Mouse (Mus musculus): ENCODE measurements around the gene Sdccag8. TPM values are rescaled to one million over a fixed set of nuclear protein-coding genes. Genes with fewer than 3 reads are reported as not detected.

Sdccag8 gene
- 1 to 10 TPM; 4.7 to 5.8 TPM for total RNA-seq (2021)

GRCm38 (mm10) chr1:176814591-176815062 is at the start of gene Sdccag8:
TSS of gene Sdccag8 (plus strand) at chr1:176814660.
- DNase-seq = peak; percentile 88 to 90
- intact Hi-C loops (cut with DNase I) = loop anchor here (10.0 kb wide), 2 partner anchors 630 to 980 kb away; partner anchors contain the start of genes Adss and Zbtb18

- intact Hi-C loops (cut with DNase I) = no loop called here
- no peak for DNase-seq
Observed at GRCm38 (mm10) chr1:176774533-176774932, 39.9 kb upstream of the Sdccag8 start.

DNA sequence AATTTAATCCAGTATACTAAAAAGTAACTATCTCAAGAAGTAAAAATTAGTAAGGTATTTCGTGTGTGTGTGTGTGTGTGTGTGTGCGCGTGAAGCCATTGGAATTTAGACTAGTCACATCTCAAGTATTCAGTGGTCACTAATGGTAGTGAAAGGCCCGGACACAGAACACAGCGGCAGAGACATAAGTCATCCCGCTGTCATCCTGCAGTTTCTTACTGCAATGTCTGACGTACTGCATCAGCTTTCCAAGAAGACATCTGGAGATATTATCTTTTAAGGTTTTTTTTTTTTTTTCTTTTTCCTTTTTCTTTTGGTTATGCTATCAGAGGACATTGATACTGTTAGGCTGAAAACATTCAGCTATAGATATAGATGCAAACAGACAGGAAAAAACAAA is 25.1 kb upstream of the Sdccag8 start:
- intact Hi-C loops (cut with DNase I) = no loop called here
- DNase-seq = no peak

DNA sequence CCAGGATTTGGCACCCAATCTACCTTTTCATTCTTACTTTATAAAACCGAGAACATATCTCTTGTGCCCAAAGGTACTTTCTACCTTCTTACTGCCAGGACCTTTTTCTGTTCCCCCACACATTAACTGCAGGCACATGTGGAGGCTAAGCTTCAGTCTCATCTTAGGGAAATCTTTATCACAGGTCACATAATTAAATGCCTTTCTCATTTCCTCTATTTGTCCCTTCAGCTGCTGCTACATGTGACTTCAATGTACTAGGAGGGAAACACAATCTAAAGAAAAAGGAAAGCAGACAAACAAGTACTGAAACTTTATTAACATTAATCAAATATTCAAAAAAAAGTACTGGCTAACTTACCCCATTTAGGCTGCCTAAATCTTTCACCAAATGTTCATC is 22.3 kb upstream of the Sdccag8 start:
- intact Hi-C loops (cut with DNase I) = no loop called here
- no peak for DNase-seq

- intact Hi-C loops (cut with DNase I) = no loop called here
- no peak for DNase-seq
Observed at GRCm38 (mm10) chr1:176798673-176799072, 15.8 kb upstream of the Sdccag8 start.

DNA sequence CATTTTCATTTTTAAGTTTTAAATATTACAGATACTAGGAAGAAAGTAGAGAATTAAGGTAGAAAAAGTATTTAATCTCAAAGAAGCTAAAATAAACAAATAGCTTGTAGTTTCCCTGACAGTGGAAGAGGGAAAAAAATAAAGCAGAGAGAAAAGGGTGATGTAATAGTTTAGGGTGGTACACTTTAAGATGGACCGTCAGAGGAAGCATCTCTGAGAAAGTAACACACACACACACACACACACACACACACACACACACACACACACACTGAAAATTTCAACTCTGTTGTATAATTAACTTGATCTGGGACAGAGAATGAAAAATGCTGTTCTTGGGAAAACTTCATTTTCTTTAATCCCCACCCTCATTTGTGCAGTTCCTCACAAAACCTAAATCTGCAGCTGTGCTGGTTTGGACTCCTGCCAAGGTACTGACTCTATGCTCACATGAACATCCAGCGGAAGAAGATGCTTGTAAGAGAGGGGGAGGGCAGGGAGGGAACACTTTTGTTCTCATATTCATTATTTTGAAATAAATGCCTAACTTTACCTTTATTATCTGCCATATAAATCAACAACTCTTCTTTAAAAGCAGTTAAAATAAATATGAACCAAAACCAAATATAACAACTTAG is 13.6 kb upstream of the Sdccag8 start:
- intact Hi-C loops (cut with DNase I) = no loop called here
- DNase-seq = peak; percentile 54 to 62

DNA sequence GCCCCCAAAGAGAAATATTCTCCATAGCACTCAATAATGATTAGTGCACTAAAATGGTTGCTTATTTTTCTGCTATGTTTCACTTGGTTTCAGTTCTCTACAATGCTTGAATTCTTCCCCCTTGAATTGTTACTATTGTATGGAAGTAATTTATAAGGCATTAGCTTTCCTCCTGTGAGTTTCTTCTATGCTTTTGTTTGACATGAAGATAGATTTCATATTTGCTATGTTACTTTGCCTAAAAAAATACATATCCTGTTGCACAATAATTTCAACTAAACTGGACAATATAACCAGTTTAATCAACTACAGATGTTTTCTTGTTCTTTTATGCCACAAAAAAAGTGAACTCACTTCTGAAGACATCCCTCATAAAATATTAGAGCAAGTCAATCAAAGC is 4.3 kb upstream of the Sdccag8 start:
- no peak for DNase-seq
- intact Hi-C loops (cut with DNase I) = loop anchor here (10.0 kb wide), 2 partner anchors 635 to 985 kb away; partner anchors contain the start of genes Adss and Zbtb18

DNA sequence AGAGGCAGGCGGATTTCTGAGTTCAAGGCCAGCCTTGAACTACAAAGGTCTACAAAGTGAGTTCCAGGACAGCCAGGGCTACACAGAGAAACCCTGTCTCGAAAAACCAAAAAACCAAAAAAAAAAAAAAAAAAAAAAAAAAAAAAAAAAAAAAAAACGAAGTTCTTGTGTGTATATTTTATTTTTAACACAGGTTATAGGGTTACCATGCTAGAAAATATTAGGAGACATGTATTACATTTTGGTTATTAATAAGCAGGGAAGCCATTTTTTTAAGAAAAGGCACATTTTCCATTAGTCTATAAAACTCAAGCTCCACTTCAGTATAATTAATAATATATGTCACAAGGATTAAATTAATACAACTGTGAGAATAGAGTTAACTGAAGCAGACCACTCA is 2.6 kb upstream of the Sdccag8 start:
- intact Hi-C loops (cut with DNase I) = loop anchor here (10.0 kb wide), 2 partner anchors 633 to 983 kb away; partner anchors contain the start of genes Adss and Zbtb18

DNA sequence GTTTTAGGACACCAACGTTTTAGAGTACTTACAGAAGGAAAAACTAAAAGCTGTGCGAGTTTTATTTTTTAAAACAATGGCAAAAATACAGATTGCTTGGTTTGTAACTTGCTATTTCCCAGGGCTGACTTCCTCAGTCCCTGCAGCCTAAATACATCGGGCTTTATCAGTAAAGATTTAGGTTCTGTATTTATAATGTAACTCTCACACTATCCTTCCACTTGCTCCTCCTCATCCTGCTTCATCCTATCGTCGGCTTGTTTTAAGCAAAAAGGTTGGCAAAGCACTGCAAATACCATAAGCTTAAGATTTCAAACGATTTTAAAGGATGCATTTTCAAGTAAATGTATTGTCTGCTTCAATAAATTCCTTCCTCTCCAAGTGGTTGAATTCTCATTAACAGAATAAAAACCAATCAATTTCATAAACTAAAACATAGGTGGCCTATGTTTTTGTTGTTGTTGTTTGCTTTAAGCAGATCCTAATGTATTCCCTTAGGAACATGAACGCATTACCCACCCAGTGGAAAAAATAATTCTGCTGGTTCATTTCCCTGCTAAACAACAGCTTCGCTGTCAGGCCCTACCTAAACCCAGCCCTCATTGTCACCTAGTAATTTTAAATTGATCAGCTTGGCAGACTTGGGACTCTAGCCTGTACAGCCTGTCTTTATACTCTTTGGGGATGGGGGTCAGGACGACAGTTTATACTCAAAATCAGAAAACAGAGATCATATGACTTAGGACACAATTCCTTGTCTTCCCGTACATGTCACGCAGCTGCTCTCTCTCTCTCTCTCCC is 1.8 kb upstream of the Sdccag8 start:
- intact Hi-C loops (cut with DNase I) = loop anchor here (10.0 kb wide), 2 partner anchors 632 to 982 kb away; partner anchors contain the start of genes Adss and Zbtb18
- DNase-seq = no peak

More for the DNA sequence above, 2.6 kb upstream of the Sdccag8 start:
- DNase-seq = no peak

GRCm38 (mm10) chr1:176813292-176814035 is 996 bp upstream of the Sdccag8 start:
- intact Hi-C loops (cut with DNase I) = loop anchor here (10.0 kb wide), 2 partner anchors 631 to 981 kb away; partner anchors contain the start of genes Adss and Zbtb18
- peak; percentile 69 to 84 for DNase-seq

DNA sequence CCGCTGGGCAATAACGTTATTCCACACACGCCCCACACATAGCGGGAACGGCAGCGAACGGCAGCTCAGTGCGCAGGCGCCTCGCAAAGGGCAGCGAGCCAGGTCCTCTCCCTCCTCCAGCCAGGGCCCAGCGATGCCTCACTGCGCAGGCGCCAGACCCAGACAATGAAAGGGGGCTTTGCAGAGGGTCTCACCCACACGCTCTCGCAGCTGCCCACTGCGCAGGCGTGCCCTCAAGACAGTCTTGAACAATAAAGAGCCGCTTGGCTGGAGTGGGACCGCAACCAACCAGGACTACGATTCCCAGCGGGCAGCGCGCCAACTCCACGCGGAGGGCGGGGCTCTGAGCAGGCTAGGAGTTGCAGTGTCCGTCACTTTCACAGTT is 432 bp upstream of the Sdccag8 start, which contains the start of gene Cep170:
Gene Cep170, minus strand, starts transcription at position 32 of the 385 bp plus-strand sequence.
- DNase-seq = peak; percentile 98 to 99
- intact Hi-C loops (cut with DNase I) = loop anchor here (10.0 kb wide), 2 partner anchors 631 to 981 kb away; partner anchors contain the start of genes Adss and Zbtb18

- intact Hi-C loops (cut with DNase I) = loop anchor here (10.0 kb wide), 2 partner anchors 628 to 978 kb away; partner anchors contain the start of genes Adss and Zbtb18
- DNase-seq = no peak
Observed at GRCm38 (mm10) chr1:176816728-176817127, 2.3 kb downstream of the Sdccag8 start.

GRCm38 (mm10) chr1:176818147-176818546 is 3.7 kb downstream of the Sdccag8 start:
- no peak for DNase-seq
- intact Hi-C loops (cut with DNase I) = loop anchor here (10.0 kb wide), 2 partner anchors 627 to 977 kb away; partner anchors contain the start of genes Adss and Zbtb18

DNA sequence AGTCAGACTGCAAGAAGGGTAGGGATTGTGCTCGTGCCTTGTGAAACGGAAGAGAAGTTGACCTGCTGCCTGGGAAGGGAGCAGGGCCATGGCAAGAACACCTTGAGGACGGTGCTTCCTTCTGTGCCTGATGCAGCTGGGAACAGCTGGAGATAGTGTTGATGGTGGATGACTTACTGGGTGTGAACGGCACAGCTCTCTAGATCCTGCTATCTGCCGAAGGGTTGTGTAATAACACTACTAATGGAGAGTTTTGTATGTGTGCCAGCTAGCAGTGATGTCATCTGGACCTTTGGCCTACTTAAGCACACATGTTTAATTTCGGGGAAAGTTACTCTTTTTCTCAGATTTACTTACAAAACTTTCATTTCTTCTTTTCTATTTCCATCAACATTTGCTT is 4.3 kb downstream of the Sdccag8 start:
- DNase-seq = peak; percentile 52 to 61
- intact Hi-C loops (cut with DNase I) = loop anchor here (10.0 kb wide), 2 partner anchors 626 to 976 kb away; partner anchors contain the start of genes Adss and Zbtb18

GRCm38 (mm10) chr1:176821929-176822328 is 7.5 kb downstream of the Sdccag8 start:
- no peak for DNase-seq
- intact Hi-C loops (cut with DNase I) = no loop called here

GRCm38 (mm10) chr1:176822949-176823348 is 8.5 kb downstream of the Sdccag8 start:
- intact Hi-C loops (cut with DNase I) = no loop called here
- no peak for DNase-seq

DNA sequence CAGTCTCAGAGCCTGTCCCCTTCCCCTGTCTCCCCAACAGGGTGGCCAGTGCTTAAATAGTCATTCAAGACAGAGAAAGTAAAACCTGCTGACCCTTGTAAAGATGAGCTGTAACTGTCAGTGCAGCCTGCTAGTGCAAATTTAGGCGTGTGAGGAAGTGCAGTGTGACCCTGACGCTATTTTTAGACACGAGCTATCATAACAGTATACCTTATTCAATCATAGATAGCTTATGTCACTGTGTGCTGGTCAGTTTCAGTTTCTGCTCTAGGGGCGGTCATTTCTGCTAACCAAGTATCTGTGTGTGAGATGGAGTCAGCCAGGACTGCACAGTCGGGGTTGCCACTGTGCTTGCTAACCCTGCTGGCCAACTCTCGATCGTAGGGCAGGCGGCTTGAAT is 9.4 kb downstream of the Sdccag8 start:
- intact Hi-C loops (cut with DNase I) = no loop called here
- no peak for DNase-seq

GRCm38 (mm10) chr1:176824611-176825010 is 10.2 kb downstream of the Sdccag8 start:
- DNase-seq = no peak
- intact Hi-C loops (cut with DNase I) = no loop called here

GRCm38 (mm10) chr1:176825084-176825483 is 10.6 kb downstream of the Sdccag8 start:
- intact Hi-C loops (cut with DNase I) = no loop called here
- no peak for DNase-seq

DNA sequence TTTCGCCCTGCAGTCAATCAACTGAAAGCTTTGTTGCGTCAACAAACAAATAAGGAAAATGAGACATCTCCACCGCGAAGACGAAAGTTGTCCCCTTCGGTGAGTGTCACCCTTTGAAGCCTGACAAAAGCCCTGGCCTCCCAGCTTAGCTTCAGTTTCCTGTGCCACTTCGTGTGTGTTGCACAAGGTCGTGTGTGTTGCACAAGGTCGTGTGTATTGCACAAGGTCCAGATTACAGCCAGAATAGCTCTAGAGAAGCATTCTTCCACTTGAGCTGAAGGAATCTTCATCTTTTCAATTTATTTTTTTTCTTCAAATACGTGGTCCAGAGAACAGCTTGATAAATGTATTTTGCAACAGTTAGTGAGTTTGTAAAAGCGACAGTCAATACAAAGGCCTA is 11.7 kb downstream of the Sdccag8 start:
- intact Hi-C loops (cut with DNase I) = no loop called here
- DNase-seq = no peak

All from heart, postnatal 36 days (tissue).